Mouse (Mus musculus) heart, postnatal 36 days (tissue): ENCODE measurements around the gene AC129217.1. TPM values are rescaled to one million over a fixed set of nuclear protein-coding genes. Genes with fewer than 3 reads are reported as not detected.
"Not testable (repeated sequence)": the region's sequence is repeated elsewhere in the genome, so short reads cannot be mapped to it uniquely, and the experiment has no call there.

Source experiments
- DNase-seq, 2 experiments: peaks; one replicate each; pipeline ENCODE4 v3.0.0; 2021 to 2022
- intact Hi-C: fragments of 180-260 bp; cut with DNase I; formaldehyde crosslinking; loops from one replicate; pipeline ENCODE4 v1.15.1; 2025
- total RNA-seq, 2 experiments: library from RNA; stranded (reverse); gene quantifications; 2 replicates each; pipeline ENCODE4 v1.2.3; 2021

Gene AC129217.1
- total RNA-seq, 2 experiments from 2014 or later, result not detected

DNA sequence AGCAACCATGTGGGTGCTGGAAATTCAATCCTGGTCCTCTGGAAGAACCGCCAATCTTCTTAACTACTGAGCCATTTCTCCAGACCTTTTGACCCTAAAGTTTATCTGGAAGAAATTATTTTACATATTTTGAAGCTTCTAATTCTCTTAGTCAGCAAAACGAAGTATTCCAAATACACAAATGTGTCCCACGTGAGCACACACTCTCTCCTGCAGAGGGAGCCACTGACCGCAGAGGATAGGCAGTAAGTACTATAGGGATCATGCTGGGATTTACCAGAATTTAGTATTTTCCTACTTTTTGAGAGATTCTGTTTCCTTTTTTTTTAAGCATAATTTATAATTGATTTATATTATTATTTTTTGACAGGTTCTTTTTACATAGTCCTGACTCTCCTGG lies 28.1 kb downstream of the AC129217.1 start:
- peak in 1 of 2 experiments; percentile 49 for DNase-seq
- intact Hi-C loops, result loop anchor here (2.0 kb wide), 1 partner anchor 253 kb away; no protein-coding TSS in a partner anchor

DNA sequence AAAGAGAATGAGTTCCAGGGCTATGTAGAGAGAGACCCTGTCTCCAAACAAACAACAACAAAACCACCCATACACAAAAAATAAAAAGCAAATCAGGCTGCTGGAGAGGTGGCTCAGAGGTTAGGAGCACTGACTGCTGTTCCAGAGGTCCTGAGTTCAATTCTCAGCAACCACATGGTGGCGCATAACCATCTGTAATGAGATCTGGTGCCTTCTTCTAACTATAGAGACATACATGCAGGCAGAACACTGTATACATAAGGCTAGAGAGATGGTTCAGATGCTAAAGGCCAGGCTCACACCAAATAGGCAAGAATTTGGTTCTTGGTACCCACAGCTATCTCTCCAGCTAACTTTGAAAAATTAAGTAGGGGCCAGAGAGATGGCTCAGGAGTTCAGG lies 29.4 kb downstream of the AC129217.1 start:
- intact Hi-C loops, result loop anchor here (2.0 kb wide), 1 partner anchor 252 kb away; no protein-coding TSS in a partner anchor

DNA sequence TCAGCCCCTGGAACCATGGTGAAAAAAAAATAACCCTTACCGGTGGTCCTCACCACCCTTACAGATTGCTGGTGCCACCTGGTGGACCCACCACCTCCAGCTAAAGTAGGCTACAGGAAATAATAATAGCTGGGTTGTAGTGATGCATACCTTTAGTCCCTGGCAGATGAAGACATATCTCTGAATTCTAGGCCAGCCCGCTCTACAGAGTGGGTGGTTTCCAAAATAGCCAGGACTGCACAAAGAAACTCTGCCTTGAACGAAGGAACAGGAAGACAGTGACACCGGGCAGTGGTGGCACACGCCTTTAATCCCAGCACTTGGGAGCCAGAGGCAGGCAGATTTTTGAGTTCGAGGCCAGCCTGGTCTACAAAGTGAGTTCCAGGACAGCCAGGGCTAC lies 34.7 kb downstream of the AC129217.1 start:
- DNase-seq, result no peak
- intact Hi-C loops, result no loop called here

More for the DNA sequence above, 29.4 kb downstream of the AC129217.1 start:
- DNase-seq, result no peak

- DNase-seq, intact Hi-C loops: not testable (repeated sequence)
These were observed 40.8 kb downstream of the AC129217.1 start for GRCm38 (mm10) chr19:8870381-8870780.

- intact Hi-C loops, result no loop called here
These were observed 41.3 kb downstream of the AC129217.1 start for GRCm38 (mm10) chr19:8870838-8871237.

GRCm38 (mm10) chr19:8871267-8872186 lies 42.0 kb downstream of the AC129217.1 start, which contains the start of gene Ubxn1:
Ubxn1 (plus strand) TSS chr19:8871496.
- intact Hi-C loops, result no loop called here
- peak; percentile 97 to 98 for DNase-seq

More at GRCm38 (mm10) chr19:8870838-8871237, 41.3 kb downstream of the AC129217.1 start:
- DNase-seq, result peak in 1 of 2 experiments; percentile 16

GRCm38 (mm10) chr19:8872266-8872840 lies 42.8 kb downstream of the AC129217.1 start:
- no peak for DNase-seq
- intact Hi-C loops, result no loop called here

DNA sequence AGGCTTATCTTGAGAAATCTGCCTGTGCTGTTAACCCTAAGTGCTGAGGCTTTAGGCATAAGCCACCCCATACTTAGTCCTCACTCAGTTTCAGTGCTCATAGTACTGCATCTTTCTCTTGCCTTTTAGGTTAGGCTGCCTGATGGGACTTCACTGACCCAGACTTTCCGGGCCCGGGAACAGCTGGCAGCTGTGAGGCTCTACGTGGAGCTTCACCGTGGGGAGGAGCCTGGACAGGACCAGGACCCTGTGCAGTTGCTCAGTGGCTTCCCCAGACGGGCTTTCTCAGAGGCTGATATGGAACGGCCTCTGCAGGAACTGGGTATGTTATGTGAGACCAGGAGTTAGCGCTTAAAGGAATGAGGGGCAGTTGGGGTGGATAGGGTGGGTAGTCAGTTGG lies 45.5 kb downstream of the AC129217.1 start:
- intact Hi-C loops, result no loop called here
- no peak for DNase-seq

DNA sequence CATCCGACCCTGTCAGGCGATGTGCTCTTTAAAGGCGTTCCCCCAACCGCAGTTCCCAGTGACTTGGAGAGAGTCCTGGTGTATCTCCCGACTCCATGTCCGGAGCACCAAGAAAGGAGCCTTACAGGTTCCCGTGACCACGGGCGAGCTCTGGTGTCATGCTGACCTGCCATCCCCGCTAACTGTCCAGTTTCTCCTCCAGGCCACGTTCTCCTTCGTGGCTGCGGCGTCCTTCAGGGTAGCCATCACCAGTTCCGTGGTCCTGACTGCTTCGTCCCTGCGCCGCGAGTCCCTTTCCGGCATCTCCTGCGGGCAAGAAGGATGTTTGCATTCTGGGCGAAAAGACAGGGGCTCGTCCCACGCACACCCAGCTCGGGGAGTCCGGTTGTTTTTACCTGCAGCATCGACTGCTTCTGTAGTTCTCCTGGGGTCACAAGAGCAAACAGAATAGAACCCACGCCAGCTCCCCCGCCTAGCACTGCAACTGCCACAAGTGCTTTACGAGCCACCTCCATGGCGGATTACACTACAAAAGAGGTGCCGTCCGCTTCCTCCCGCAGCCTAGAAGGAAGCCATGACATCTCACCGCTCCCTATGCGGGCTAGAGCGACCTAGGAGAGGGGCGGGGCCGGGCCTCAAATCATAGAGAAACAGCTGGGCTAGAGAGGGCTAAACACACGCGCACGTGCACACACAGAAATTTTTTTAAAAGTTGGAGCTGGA lies 50.9 kb downstream of the AC129217.1 start, which contains the start of gene Uqcc3:
Uqcc3 (minus strand) TSS at position 613 of the 723 bp plus-strand sequence.
- intact Hi-C loops, result no loop called here
- DNase-seq, result peak; percentile 87 to 90

GRCm38 (mm10) chr19:8881034-8881392 lies 51.4 kb downstream of the AC129217.1 start:
- DNase-seq, result no peak
- intact Hi-C loops, result no loop called here

DNA sequence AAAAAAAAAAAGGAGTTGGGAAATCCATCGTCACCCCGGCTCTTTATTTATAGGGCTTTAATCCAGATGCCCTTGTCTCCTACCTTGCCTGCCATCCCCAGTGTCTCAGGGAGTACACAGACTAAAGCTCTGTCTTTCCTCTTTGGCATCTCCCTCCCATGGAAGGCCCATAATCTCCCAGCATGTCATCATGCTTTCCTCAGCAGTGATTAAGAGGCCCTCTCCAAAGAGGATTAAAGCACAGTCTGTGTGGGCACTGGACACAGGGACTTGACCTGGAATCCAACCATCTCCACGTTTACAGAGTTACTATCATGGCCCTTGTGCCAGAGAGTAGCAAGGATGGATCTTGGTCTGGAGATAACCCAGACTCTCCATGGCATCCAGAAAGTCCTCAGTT lies 54.0 kb downstream of the AC129217.1 start, which contains the start of the genes Lbhd1 and Gm49403:
Lbhd1 (plus strand) TSS at position 117 of the 400 bp plus-strand sequence.
Gm49403 (plus strand) TSS at position 315 of the 400 bp plus-strand sequence.
- intact Hi-C loops, result no loop called here
- no peak for DNase-seq

DNA sequence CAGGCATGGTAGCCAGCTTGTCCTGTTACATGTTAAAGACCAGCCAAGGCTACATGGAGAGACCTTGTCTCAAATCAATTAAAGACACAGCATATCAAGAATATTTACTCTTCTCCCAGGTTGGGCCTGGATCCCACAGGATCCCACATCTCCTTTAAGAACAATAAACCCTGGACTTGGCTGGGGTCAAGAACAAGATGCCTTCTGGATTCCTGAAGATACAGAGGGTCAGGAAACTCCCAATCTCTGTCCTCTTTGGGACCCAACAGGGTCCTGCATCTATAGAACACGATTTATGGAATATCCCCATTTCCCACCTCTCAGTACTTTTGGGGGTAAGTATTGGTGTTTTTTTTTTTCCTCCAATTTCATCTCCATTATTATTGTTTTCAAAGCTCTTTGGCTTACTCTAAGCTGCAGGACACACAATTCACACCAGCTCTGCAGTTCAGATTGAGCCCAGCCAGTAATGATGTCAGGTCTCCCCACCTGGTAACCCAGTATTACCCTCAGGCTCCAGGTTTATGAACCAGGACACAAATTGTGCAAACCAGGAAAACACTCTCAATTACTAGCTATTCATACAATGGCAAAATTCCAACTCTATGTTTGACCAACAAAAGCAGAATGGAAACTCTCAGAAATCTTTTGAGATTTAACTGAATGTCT lies 57.5 kb downstream of the AC129217.1 start:
- no peak for DNase-seq
- intact Hi-C loops, result no loop called here

DNA sequence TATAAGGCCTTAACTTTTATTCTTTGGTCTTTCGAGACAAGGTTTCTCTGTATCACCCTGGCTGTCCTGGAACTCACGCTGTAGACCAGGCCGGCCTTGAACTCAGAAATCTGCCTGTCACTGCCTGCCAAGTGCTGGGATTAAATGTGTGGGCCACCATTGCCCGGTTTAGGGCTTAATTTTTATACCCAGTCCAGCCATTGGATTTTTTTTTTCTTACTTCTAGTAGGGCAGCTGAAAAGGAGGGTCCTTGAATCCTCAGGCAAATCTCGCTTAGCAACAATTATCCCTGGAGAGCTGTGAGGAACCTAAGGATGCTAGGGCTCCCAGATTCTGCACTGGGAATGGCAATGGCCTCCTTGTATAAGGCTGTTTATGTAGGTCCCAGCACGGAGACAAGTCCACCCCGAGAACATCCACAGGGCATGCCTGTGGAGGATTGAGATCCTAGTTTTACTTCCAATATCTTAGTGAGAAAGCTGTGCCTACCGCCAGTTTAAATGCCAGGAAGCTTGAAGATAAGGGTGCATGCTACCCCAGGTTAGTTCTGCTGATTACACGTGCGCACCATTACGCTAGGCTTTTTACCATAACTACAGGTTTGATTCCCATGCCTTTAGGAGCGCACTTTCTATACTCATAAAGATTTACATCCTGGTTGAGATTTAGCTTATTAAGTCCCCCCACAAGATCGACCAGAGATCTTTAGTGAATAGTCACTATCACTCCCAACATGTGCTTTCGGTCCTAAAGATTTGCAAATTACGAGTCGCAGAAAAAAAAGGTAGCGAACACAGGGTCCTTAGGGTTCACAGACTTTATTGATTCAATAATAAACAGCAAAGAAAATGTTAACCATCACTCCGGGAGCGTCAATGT lies 58.3 kb downstream of the AC129217.1 start:
- no peak for DNase-seq
- intact Hi-C loops, result no loop called here

DNA sequence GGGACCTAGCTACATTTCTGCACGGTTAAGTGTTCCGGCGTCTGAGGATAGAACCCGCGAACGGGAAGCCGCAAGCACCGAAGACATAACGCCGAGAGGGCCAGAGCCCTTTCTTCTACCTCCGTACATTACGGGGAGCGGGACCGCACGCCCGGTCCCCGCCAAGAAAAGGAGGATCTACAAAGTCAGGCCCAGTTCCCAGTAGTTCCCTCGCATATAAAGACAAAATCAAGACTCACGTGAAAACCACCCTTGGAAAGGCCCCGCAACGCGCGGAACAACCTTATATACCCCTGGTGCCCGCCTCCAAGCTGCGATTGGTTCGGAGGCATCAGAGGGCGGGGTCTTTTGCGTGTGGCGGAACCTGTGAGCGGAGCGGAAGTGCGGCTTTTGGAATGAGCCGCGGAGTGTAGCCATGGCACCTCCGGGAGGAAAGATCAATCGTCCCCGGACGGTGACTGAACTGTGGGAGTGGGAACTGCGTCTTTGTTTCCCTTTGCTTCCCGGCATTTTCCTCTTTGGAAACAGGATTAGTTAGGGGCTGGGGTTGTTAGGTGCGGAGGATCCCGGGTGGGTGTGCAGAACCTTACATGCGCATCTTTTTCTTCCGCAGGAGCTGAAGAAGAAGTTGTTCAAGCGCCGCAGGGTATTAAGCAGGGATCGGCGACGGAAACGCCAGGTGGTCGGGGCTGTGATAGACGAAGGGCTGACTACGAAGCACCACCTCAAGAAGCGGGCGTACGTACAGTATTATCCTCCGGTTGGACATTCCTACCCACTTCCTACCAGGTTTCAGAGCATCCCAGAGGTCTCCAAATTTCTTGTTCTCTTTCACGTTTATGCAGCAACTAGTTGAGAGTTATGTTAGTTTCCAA lies 59.2 kb downstream of the AC129217.1 start, which contains the start of the genes 1810009A15Rik and Gm49416:
1810009A15Rik (plus strand) TSS at position 343 of the 875 bp plus-strand sequence.
Gm49416 (plus strand) TSS at position 416 of the 875 bp plus-strand sequence.
- DNase-seq, result peak; percentile 92 to 93
- intact Hi-C loops, result no loop called here
